Mouse (Mus musculus) heart, embryonic 12.5 days (tissue): Measurements from ENCODE around the gene Cage1. TPM values are rescaled to one million over a fixed set of nuclear protein-coding genes. Genes with fewer than 3 reads are reported as not detected.

Source experiments
- ATAC-seq: fragments of 200-750 bp; cut with Nextera tagmentation; 2 replicates; pipeline ENCODE4 v1.8.0; 2017; ENCODE audit warnings: moderate TSS enrichment, moderate library complexity; ENCODE audit not compliant: insufficient number of reproducible peaks, low FRiP score
- H3K27ac ChIP-seq: fragments of 300-500 bp; sonication (generic); 2 replicates; pipeline ENCODE4 v1.5.1; 2016; ENCODE audit warnings: mild to moderate bottlenecking, moderate library complexity; ENCODE audit not compliant: poor library complexity, severe bottlenecking
- H3K27me3 ChIP-seq: fragments of 300-500 bp; sonication (generic); replicated peaks from 2 replicates; pipeline ENCODE4 v1.6.1; 2016; ENCODE audit warnings: mild to moderate bottlenecking, moderate library complexity
- H3K36me3 ChIP-seq: fragments of 300-500 bp; sonication (generic); 2 replicates; pipeline ENCODE4 v1.6.1; 2016; ENCODE audit warnings: mild to moderate bottlenecking, moderate library complexity
- H3K4me1 ChIP-seq: fragments of 300-500 bp; sonication (generic); replicated peaks from 2 replicates; pipeline ENCODE4 v1.6.1; 2016; ENCODE audit warnings: mild to moderate bottlenecking
- H3K4me2 ChIP-seq: fragments of 300-500 bp; sonication (generic); 2 replicates; pipeline ENCODE4 v1.6.1; 2016; ENCODE audit warnings: mild to moderate bottlenecking, moderate library complexity
- H3K4me3 ChIP-seq: fragments of 300-500 bp; sonication (generic); 2 replicates; pipeline ENCODE4 v1.5.1; 2016; ENCODE audit warnings: mild to moderate bottlenecking
- H3K9ac ChIP-seq: fragments of 300-500 bp; sonication (generic); 2 replicates; pipeline ENCODE4 v1.6.1; 2016; ENCODE audit warnings: mild to moderate bottlenecking, moderate library complexity
- H3K9me3 ChIP-seq: fragments of 300-500 bp; sonication (generic); replicated peaks from 2 replicates; pipeline ENCODE4 v1.6.1; 2016; ENCODE audit warnings: mild to moderate bottlenecking, moderate library complexity
- WGBS: fragments of 180-500 bp; shearing (Covaris S2); methylation state at CpG from one replicate; pipeline ENCODE4 v1.1.7; 2016; 5-methylcytosine and 5-hydroxymethylcytosine counted together
- polyA plus RNA-seq: library from polyadenylated mRNA; unstranded; fragments of >200 nt; fragmentation: Nextera tagmentation; extraction: Ambion mirVana; gene quantifications from 2 replicates; pipeline ENCODE4 v1.2.1, GENCODE M21; 2016

Gene Cage1
- polyA plus RNA-seq, 1 experiment from 2014 or later, result 1.3 TPM

- no peak overlapping the region for H3K27ac ChIP-seq
- 0 out of 2 replicates have a peak, but pooled peaks cover 2% of the 10 kb centered on the region for H3K9me3 ChIP-seq
- no peaks in the 10 kb centered on the region for H3K27me3 ChIP-seq
- no peak overlapping the region for H3K4me3 ChIP-seq
- H3K4me1 ChIP-seq, result no peaks in the 10 kb centered on the region
- H3K9ac ChIP-seq, result no peak overlapping the region
- WGBS, result 70% methylated on average over 5 of the region's 5 CpGs
- no peak overlapping the region for H3K4me2 ChIP-seq
- H3K36me3 ChIP-seq, result no peaks in the 10 kb centered on the region
- ATAC-seq, result no peak
These were observed 26.4 kb downstream of the Cage1 start for GRCm38 (mm10) chr13:38010444-38010910.

DNA sequence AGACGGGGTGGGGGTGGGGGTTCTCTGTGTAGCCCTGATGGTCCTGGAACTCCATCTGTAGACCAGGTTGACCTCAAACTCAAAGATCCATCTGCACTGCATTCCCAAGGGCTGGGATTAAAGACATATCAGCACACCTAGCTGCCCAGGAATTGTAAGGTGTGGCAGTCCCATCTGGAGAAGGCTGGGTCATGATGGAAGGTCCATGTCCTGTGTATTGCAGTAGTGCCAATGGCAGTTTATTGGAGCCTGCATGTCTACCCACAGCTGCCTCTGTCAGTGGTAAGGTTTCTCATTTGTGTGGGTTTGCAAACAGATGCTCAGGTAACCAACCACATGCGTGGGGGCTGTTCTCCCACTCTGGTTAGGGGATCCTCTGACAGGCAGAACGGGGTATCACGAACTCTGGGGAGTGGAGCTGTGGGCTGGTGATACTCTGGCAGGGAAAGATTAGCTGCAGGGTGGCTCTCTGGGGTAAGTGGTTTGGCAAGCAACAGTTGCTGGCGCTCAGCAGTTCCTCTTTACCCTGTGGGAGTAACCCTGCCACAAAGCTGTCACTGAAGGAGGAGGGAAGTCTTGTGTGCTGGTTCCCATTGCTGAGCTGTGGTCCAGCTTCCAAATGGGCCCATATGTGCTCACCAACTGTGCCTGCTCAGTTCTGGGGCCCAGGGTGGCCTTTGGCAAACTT, 27.0 kb downstream of the Cage1 start:
- no peak for ATAC-seq
- no peaks in the 10 kb centered on the region for H3K27me3 ChIP-seq
- H3K36me3 ChIP-seq, result no peaks in the 10 kb centered on the region
- 0 out of 2 replicates have a peak, but pooled peaks cover 2% of the 10 kb centered on the region for H3K9me3 ChIP-seq
- WGBS, result 76% methylated on average over 5 of the region's 5 CpGs
- no peak overlapping the region for H3K4me3 ChIP-seq
- H3K4me2 ChIP-seq, result no peak overlapping the region
- no peaks in the 10 kb centered on the region for H3K4me1 ChIP-seq
- H3K9ac ChIP-seq, result no peak overlapping the region
- H3K27ac ChIP-seq, result no peak overlapping the region

DNA sequence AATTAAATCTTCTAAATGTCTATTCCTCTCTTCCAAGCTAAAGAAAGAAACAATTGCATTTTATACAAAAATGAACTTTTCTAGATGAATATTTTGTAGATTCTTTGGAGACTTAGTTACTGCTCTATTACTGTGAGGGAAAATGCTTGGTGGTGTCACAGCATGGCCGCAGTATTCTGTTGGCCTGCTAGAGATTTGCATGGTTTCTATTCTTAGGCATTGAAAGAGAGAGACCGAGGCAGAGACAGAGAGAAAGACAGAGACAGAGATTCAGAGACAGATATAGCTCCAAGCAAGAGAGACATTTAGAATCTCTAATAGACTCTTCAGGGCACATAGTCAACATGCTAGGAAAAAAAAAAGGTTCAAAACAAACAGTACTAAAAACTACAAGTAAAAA, 28.9 kb downstream of the Cage1 start:
- H3K4me1 ChIP-seq, result no peaks in the 10 kb centered on the region
- no peak overlapping the region for H3K27ac ChIP-seq
- H3K9me3 ChIP-seq, result 0 out of 2 replicates have a peak, but pooled peaks cover under 1% of the 10 kb centered on the region
- no peaks in the 10 kb centered on the region for H3K27me3 ChIP-seq
- ATAC-seq, result no peak
- H3K9ac ChIP-seq, result no peak overlapping the region
- no peak overlapping the region for H3K4me3 ChIP-seq
- H3K36me3 ChIP-seq, result no peaks in the 10 kb centered on the region
- 78% methylated on average over 2 of the region's 2 CpGs for WGBS
- H3K4me2 ChIP-seq, result no peak overlapping the region

DNA sequence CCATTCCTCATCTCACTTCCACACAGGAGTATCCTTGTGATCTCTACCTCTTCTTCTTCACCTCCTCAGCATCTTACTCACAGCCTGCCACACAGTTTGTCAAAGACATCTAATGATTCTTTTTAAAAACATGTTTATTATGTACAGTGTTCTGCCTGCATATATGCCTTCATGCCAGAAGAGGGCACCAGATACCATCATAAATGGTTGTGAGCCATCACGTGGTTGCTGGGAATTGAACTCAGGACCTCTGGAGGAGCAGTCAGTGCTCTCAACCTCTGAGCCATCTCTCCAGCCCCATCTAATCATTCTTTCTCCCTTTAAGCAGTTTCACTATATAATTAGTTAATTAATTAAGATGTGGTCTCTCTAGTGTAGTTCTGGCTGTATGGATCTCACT, 34.4 kb downstream of the Cage1 start:
- Histone ChIP-seq H3K9ac (no peak overlapping the region), H3K27ac (no peak overlapping the region), H3K27me3 (0 out of 2 replicates have a peak, but pooled peaks cover 4% of the 10 kb centered on the region), H3K4me2 (no peak overlapping the region), H3K4me1 (no peaks in the 10 kb centered on the region), H3K9me3 (peaks cover 6% of the 10 kb centered on the region; the same call in 1 of the 2 replicates), H3K4me3 (no peak overlapping the region), H3K36me3 (no peaks in the 10 kb centered on the region)
- no peak for ATAC-seq
- WGBS, result 38% methylated on average over 1 of the region's 1 CpGs

- Histone ChIP-seq H3K4me1 (no peaks in the 10 kb centered on the region), H3K4me3 (no peak overlapping the region), H3K36me3 (no peaks in the 10 kb centered on the region), H3K9me3 (peaks cover 6% of the 10 kb centered on the region; the same call in 1 of the 2 replicates), H3K9ac (no peak overlapping the region), H3K27ac (no peak overlapping the region), H3K4me2 (no peak overlapping the region), H3K27me3 (0 out of 2 replicates have a peak, but pooled peaks cover 7% of the 10 kb centered on the region)
- 82% methylated on average over 3 of the region's 3 CpGs for WGBS
- peak; percentile 79; the same call in 1 of the 2 replicates for ATAC-seq
These were observed 37.2 kb downstream of the Cage1 start for GRCm38 (mm10) chr13:37999713-38000112.

- Histone ChIP-seq H3K9ac (0 out of 2 replicates have a peak overlapping the region, but pooled peaks have one; percentile 47), H3K4me2 (peak overlapping the region; percentile 93), H3K4me1 (peaks cover 7% of the 10 kb centered on the region; the same call in 1 of the 2 replicates), H3K9me3 (no peaks in the 10 kb centered on the region), H3K27ac (peak overlapping the region; percentile 59), H3K27me3 (0 out of 2 replicates have a peak, but pooled peaks cover 2% of the 10 kb centered on the region), H3K36me3 (peaks cover 20% of the 10 kb centered on the region), H3K4me3 (peak overlapping the region; percentile 91)
- WGBS, result 19% methylated on average over 7 of the region's 7 CpGs
- ATAC-seq, result peak; percentile 34
These were observed 42.5 kb downstream of the Cage1 start for GRCm38 (mm10) chr13:37994405-37994749.

GRCm38 (mm10) chr13:37993704-37994404, 43.0 kb downstream of the Cage1 start, which contains the start of gene Ssr1:
Gene Ssr1, minus strand, starts transcription at chr13:37994217.
- Histone ChIP-seq H3K27ac (peak within 1 kb of the TSS; percentile 90), H3K9ac (peak within 1 kb of the TSS; percentile 96), H3K4me1 (peaks cover 7% of the 10 kb centered on the region; the same call in 1 of the 2 replicates), H3K4me2 (peak within 1 kb of the TSS; percentile 93), H3K36me3 (peaks cover 25% of the 10 kb centered on the region), H3K27me3 (0 out of 2 replicates have a peak, but pooled peaks cover 2% of the 10 kb centered on the region), H3K9me3 (no peaks in the 10 kb centered on the region), H3K4me3 (peak within 1 kb of the TSS; percentile 91)
- ATAC-seq, result peak; percentile 98
- under 1% methylated on average over 88 of the region's 89 CpGs for WGBS

DNA sequence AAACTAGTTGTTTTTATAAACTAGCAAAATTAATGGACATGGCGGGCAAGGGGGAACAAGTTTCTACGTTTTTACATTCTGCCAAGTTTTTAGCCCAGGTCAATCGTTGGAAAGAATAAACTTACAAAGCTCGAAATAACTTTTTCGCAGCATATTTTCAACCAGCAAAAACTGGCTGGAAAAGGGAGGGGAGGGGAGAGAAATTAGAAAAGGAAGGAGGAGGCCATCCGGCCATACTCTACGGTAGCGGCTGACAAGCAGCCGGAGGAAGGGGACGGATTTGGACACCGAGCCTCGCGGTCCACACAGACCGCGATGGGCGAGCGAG, 43.5 kb downstream of the Cage1 start:
- peaks cover 30% of the 10 kb centered on the region for H3K36me3 ChIP-seq
- H3K27ac ChIP-seq, result peak overlapping the region; percentile 90
- peak overlapping the region; percentile 96 for H3K9ac ChIP-seq
- peak overlapping the region; percentile 93 for H3K4me2 ChIP-seq
- under 1% methylated on average over 17 of the region's 17 CpGs for WGBS
- H3K27me3 ChIP-seq, result 0 out of 2 replicates have a peak, but pooled peaks cover 2% of the 10 kb centered on the region
- no peak; the same call in 1 of the 2 replicates for ATAC-seq
- peak overlapping the region; percentile 91 for H3K4me3 ChIP-seq
- H3K9me3 ChIP-seq, result no peaks in the 10 kb centered on the region
- H3K4me1 ChIP-seq, result peaks cover 7% of the 10 kb centered on the region; the same call in 1 of the 2 replicates

DNA sequence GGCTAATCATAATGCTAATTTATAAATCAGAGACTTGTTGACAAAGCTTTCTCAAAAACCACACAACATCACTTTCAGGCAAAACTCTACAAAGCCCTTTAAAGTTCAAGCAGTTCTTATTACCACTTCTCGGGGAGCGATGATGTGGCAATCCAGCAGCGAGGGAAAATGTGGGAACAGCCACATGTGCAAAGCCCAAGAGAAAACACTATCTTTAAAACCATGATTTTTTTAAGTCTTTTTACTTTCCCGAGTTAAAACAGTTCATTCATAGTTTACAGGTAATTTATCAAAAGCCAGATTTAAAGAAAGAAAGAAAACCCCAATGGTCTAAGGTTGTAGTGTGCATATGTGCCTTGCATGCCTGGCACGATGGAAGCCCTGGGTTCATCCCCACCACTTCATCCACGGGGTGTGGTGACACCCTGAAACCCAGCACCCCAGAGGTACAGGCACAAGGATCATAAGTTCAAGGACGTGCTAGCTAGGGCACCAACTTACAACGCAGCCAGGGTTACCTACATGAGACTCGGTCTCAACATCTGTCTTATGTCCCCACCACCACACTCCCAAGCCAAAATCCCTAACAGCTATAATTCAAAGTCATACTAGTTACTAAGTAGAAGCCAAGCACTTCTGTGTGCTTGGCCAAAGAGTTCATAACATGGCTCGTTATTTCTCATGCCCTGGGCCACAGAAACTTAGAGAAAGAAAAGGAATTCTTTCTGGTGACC, 44.1 kb downstream of the Cage1 start:
- Histone ChIP-seq H3K9ac (peak overlapping the region; percentile 96), H3K27ac (peak overlapping the region; percentile 90), H3K4me3 (peak overlapping the region; percentile 91), H3K4me2 (peak overlapping the region; percentile 93), H3K27me3 (0 out of 2 replicates have a peak, but pooled peaks cover 2% of the 10 kb centered on the region), H3K9me3 (no peaks in the 10 kb centered on the region), H3K36me3 (peaks cover 36% of the 10 kb centered on the region), H3K4me1 (peaks cover 7% of the 10 kb centered on the region; the same call in 1 of the 2 replicates)
- no peak for ATAC-seq
- WGBS, result 12% methylated on average over 10 of the region's 10 CpGs

- 88% methylated on average over 8 of the region's 8 CpGs for whole genome bisulfite sequencing
- H3K4me1 ChIP-seq, result peaks cover 7% of the 10 kb centered on the region; the same call in 1 of the 2 replicates
- no peaks in the 10 kb centered on the region for H3K27me3 ChIP-seq
- ATAC-seq, result no peak
- no peak overlapping the region for H3K27ac ChIP-seq
- no peak overlapping the region for H3K4me3 ChIP-seq
- H3K36me3 ChIP-seq, result peaks cover 61% of the 10 kb centered on the region
- H3K4me2 ChIP-seq, result no peak overlapping the region
- H3K9me3 ChIP-seq, result no peaks in the 10 kb centered on the region
- no peak overlapping the region for H3K9ac ChIP-seq
These were observed 47.2 kb downstream of the Cage1 start for GRCm38 (mm10) chr13:37989701-37990100.
